Mouse (Mus musculus) heart, adult 2 months (tissue): ENCODE measurements around the gene Slc22a29.

Experiments used
- CTCF ChIP-seq: fragments of 200-600 bp; IDR thresholded peaks from 2 replicates; pipeline ENCODE4 v1.8.1; 2022; ENCODE audit warnings: antibody characterized with exemption, mild to moderate bottlenecking, moderate library complexity
- EP300 ChIP-seq: fragments of 200-500 bp; IDR thresholded peaks from 2 replicates; pipeline ENCODE4 v1.6.1; 2011; ENCODE audit warnings: low read depth, low read length, control low read depth; ENCODE audit not compliant: insufficient read depth
- POLR2A ChIP-seq: fragments of 200-500 bp; IDR thresholded peaks from 2 replicates; pipeline ENCODE4 v1.6.1; 2011; ENCODE audit warnings: mild to moderate bottlenecking, low read depth, low read length, control low read depth; ENCODE audit not compliant: insufficient read depth

DNA sequence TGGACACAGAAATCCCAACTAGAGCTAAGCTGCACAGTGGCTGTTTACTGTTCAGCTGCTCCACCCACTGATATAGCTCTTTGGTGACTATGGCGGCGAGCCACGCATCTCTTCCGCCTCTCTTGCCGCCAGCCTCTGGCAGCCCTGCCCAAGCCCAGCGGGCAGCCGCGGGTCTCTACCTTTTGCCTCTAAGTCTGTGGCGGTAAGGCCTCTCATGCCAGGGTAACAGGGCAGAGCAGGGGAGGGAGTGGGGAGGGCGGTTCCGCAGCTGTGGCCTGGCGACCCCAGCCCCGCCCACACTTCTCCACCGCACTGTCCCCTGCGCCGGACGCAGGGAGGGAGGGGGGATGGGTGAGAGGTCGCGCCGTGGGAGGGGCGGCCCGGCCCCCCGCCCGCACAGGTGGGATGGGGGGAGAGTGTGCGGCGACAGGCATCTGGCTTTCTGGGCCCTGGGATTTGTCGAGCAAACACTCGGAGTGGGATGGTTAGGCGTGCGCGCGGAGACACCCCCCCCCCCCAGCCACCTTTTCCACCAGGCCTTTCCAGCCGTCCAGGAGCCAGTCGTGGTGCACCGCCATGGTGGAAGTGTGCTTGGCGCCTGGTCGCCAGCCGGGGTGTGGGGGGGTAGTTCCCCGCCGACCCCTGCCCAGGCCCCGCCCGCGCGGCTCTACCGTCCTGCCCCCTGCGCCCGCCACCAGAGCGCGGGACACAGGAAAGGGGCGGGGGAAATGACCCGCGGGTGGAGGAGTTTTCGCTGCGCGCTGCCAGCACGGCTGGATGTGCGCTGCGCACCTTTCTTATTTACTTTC, 33.4 kb upstream of the Slc22a29 start:
- TF ChIP-seq CTCF (no peak), POLR2A (no peak), EP300 (no peak)
